Mouse (Mus musculus) hindbrain, embryonic 12.5 days (tissue): ENCODE data around the gene Arpp19. TPM values are rescaled to one million over a fixed set of nuclear protein-coding genes. Genes with fewer than 3 reads are reported as not detected.
A peak's percentile ranks its signal among the peaks of the same experiment; 100 is the strongest.

ENCODE experiments used
- ATAC-seq: fragments of 200-750 bp; cut with Nextera tagmentation; 2 replicates; pipeline ENCODE4 v1.8.0; 2017; ENCODE audit warnings: moderate TSS enrichment; ENCODE audit not compliant: low FRiP score
- H3K27ac ChIP-seq: fragments of 300-500 bp; sonication (generic); 2 replicates; pipeline ENCODE4 v1.5.1; 2016; ENCODE audit warnings: mild to moderate bottlenecking
- H3K27me3 ChIP-seq: fragments of 300-500 bp; sonication (generic); 2 replicates; pipeline ENCODE4 v1.6.1; 2016; ENCODE audit warnings: mild to moderate bottlenecking
- H3K36me3 ChIP-seq: fragments of 300-500 bp; sonication (generic); 2 replicates; pipeline ENCODE4 v1.6.1; 2016; ENCODE audit warnings: mild to moderate bottlenecking
- H3K4me1 ChIP-seq: fragments of 300-500 bp; sonication (generic); 2 replicates; pipeline ENCODE4 v1.6.1; 2016
- H3K4me2 ChIP-seq: fragments of 300-500 bp; sonication (generic); replicated peaks from 2 replicates; pipeline ENCODE4 v1.6.1; 2016; ENCODE audit warnings: mild to moderate bottlenecking
- H3K4me3 ChIP-seq: fragments of 300-500 bp; sonication (generic); 2 replicates; pipeline ENCODE4 v1.5.1; 2016; ENCODE audit warnings: mild to moderate bottlenecking
- H3K9ac ChIP-seq: fragments of 300-500 bp; sonication (generic); 2 replicates; pipeline ENCODE4 v1.6.1; 2016; ENCODE audit warnings: mild to moderate bottlenecking, moderate library complexity
- H3K9me3 ChIP-seq: fragments of 300-500 bp; sonication (generic); replicated peaks from 2 replicates; pipeline ENCODE4 v1.6.1; 2016; ENCODE audit warnings: mild to moderate bottlenecking
- WGBS: fragments of 180-500 bp; shearing (Covaris S2); methylation state at CpG from one replicate; pipeline ENCODE4 v1.1.7; 2016; 5-methylcytosine and 5-hydroxymethylcytosine counted together
- polyA plus RNA-seq: library from polyadenylated mRNA; unstranded; fragments of >200 nt; fragmentation: Nextera tagmentation; extraction: Ambion mirVana; gene quantifications from 2 replicates; pipeline ENCODE4 v1.2.1, GENCODE M21; 2016

Arpp19 gene
- polyA plus RNA-seq: 280 and 291 TPM in 2 replicates

GRCm38 (mm10) chr9:75037451-75038356 lies at the start of gene Arpp19:
Gene Arpp19 (plus strand): TSS chr9:75037614.
- Histone ChIP-seq H3K27me3 (no peaks in the 10 kb centered on the region), H3K9me3 (no peaks in the 10 kb centered on the region), H3K9ac (peak within 1 kb of the TSS; percentile 92), H3K27ac (peak within 1 kb of the TSS; percentile 77), H3K4me1 (peaks cover 10% of the 10 kb centered on the region), H3K36me3 (no peaks in the 10 kb centered on the region), H3K4me3 (peak within 1 kb of the TSS; percentile 82), H3K4me2 (peak within 1 kb of the TSS; percentile 69)
- WGBS: under 1% methylated on average over 72 of the region's 73 CpGs
- ATAC-seq: peak; percentile 96

- Histone ChIP-seq H3K36me3 (no peaks in the 10 kb centered on the region), H3K4me1 (0 out of 2 replicates have a peak, but pooled peaks cover 2% of the 10 kb centered on the region), H3K27ac (no peak overlapping the region), H3K9me3 (no peaks in the 10 kb centered on the region), H3K9ac (no peak overlapping the region), H3K4me3 (no peak overlapping the region), H3K4me2 (no peak overlapping the region), H3K27me3 (no peaks in the 10 kb centered on the region)
- WGBS: 95% methylated on average over 7 of the region's 7 CpGs
- no peak for ATAC-seq
These were observed 48.4 kb upstream of the Arpp19 start for GRCm38 (mm10) chr9:74988893-74989460.

GRCm38 (mm10) chr9:74989990-74990389 lies 47.4 kb upstream of the Arpp19 start:
- Histone ChIP-seq H3K4me3 (no peak overlapping the region), H3K9me3 (no peaks in the 10 kb centered on the region), H3K27ac (no peak overlapping the region), H3K27me3 (no peaks in the 10 kb centered on the region), H3K36me3 (no peaks in the 10 kb centered on the region), H3K9ac (no peak overlapping the region), H3K4me1 (0 out of 2 replicates have a peak, but pooled peaks cover 2% of the 10 kb centered on the region), H3K4me2 (no peak overlapping the region)
- WGBS: 87% methylated on average over 2 of the region's 2 CpGs
- no peak for ATAC-seq

GRCm38 (mm10) chr9:74994611-74995257 lies 42.7 kb upstream of the Arpp19 start:
- Histone ChIP-seq H3K27ac (no peak overlapping the region), H3K9ac (no peak overlapping the region), H3K27me3 (no peaks in the 10 kb centered on the region), H3K36me3 (no peaks in the 10 kb centered on the region), H3K9me3 (no peaks in the 10 kb centered on the region), H3K4me2 (no peak overlapping the region), H3K4me3 (no peak overlapping the region), H3K4me1 (no peaks in the 10 kb centered on the region)
- ATAC-seq: no peak
- WGBS: 90% methylated on average over 10 of the region's 10 CpGs

GRCm38 (mm10) chr9:74996349-74996748 lies 41.1 kb upstream of the Arpp19 start:
- H3K4me2 ChIP-seq: no peak overlapping the region
- no peak overlapping the region for H3K9ac ChIP-seq
- WGBS: 69% methylated on average over 2 of the region's 2 CpGs
- no peaks in the 10 kb centered on the region for H3K27me3 ChIP-seq
- 0 out of 2 replicates have a peak, but pooled peaks cover 4% of the 10 kb centered on the region for H3K36me3 ChIP-seq
- no peak overlapping the region for H3K27ac ChIP-seq
- H3K4me3 ChIP-seq: no peak overlapping the region
- H3K9me3 ChIP-seq: no peaks in the 10 kb centered on the region
- no peaks in the 10 kb centered on the region for H3K4me1 ChIP-seq
- ATAC-seq: no peak

GRCm38 (mm10) chr9:74997976-74998375 lies 39.4 kb upstream of the Arpp19 start:
- Histone ChIP-seq H3K4me3 (no peak overlapping the region), H3K27me3 (no peaks in the 10 kb centered on the region), H3K36me3 (0 out of 2 replicates have a peak, but pooled peaks cover 4% of the 10 kb centered on the region), H3K4me1 (no peaks in the 10 kb centered on the region), H3K4me2 (no peak overlapping the region), H3K27ac (no peak overlapping the region), H3K9ac (no peak overlapping the region), H3K9me3 (no peaks in the 10 kb centered on the region)
- ATAC-seq: no peak

- ATAC-seq: no peak
- no peaks in the 10 kb centered on the region for H3K27me3 ChIP-seq
- H3K4me1 ChIP-seq: no peaks in the 10 kb centered on the region
- H3K4me2 ChIP-seq: no peak overlapping the region
- H3K4me3 ChIP-seq: no peak overlapping the region
- H3K36me3 ChIP-seq: peaks cover 10% of the 10 kb centered on the region; the same call in 1 of the 2 replicates
- no peaks in the 10 kb centered on the region for H3K9me3 ChIP-seq
- no peak overlapping the region for H3K9ac ChIP-seq
- WGBS: 87% methylated on average over 6 of the region's 6 CpGs
- H3K27ac ChIP-seq: no peak overlapping the region
These were observed 36.4 kb upstream of the Arpp19 start for GRCm38 (mm10) chr9:75001006-75001405.

GRCm38 (mm10) chr9:75001611-75002204 lies 35.7 kb upstream of the Arpp19 start:
- Histone ChIP-seq H3K9ac (no peak overlapping the region), H3K4me1 (no peaks in the 10 kb centered on the region), H3K4me2 (no peak overlapping the region), H3K27me3 (no peaks in the 10 kb centered on the region), H3K9me3 (no peaks in the 10 kb centered on the region), H3K4me3 (no peak overlapping the region), H3K27ac (no peak overlapping the region), H3K36me3 (peaks cover 17% of the 10 kb centered on the region)
- WGBS: 83% methylated on average over 5 of the region's 5 CpGs
- no peak for ATAC-seq

- H3K9me3 ChIP-seq: no peaks in the 10 kb centered on the region
- 76% methylated on average over 3 of the region's 3 CpGs for WGBS
- no peak overlapping the region for H3K27ac ChIP-seq
- H3K36me3 ChIP-seq: peaks cover 20% of the 10 kb centered on the region
- H3K4me2 ChIP-seq: no peak overlapping the region
- no peaks in the 10 kb centered on the region for H3K27me3 ChIP-seq
- no peak overlapping the region for H3K9ac ChIP-seq
- no peak overlapping the region for H3K4me3 ChIP-seq
- no peak for ATAC-seq
- no peaks in the 10 kb centered on the region for H3K4me1 ChIP-seq
These were observed 35.2 kb upstream of the Arpp19 start for GRCm38 (mm10) chr9:75002262-75002661.

GRCm38 (mm10) chr9:75004203-75004602 lies 33.2 kb upstream of the Arpp19 start:
- no peak overlapping the region for H3K4me3 ChIP-seq

GRCm38 (mm10) chr9:75016591-75016990 lies 20.8 kb upstream of the Arpp19 start:
- 88% methylated on average over 2 of the region's 2 CpGs for WGBS
- Histone ChIP-seq H3K4me2 (no peak overlapping the region), H3K27ac (no peak overlapping the region), H3K9ac (no peak overlapping the region), H3K27me3 (no peaks in the 10 kb centered on the region), H3K9me3 (no peaks in the 10 kb centered on the region), H3K4me1 (no peaks in the 10 kb centered on the region), H3K36me3 (peaks cover 45% of the 10 kb centered on the region), H3K4me3 (no peak overlapping the region)
- no peak for ATAC-seq

More at GRCm38 (mm10) chr9:75004203-75004602, 33.2 kb upstream of the Arpp19 start:
- no peak overlapping the region for H3K4me2 ChIP-seq
- peaks cover 29% of the 10 kb centered on the region for H3K36me3 ChIP-seq
- no peak overlapping the region for H3K27ac ChIP-seq
- ATAC-seq: no peak
- H3K9ac ChIP-seq: no peak overlapping the region
- H3K27me3 ChIP-seq: no peaks in the 10 kb centered on the region
- 94% methylated on average over 10 of the region's 10 CpGs for WGBS
- no peaks in the 10 kb centered on the region for H3K9me3 ChIP-seq
- no peaks in the 10 kb centered on the region for H3K4me1 ChIP-seq

GRCm38 (mm10) chr9:75019181-75019580 lies 18.2 kb upstream of the Arpp19 start:
- Histone ChIP-seq H3K4me2 (no peak overlapping the region), H3K4me1 (no peaks in the 10 kb centered on the region), H3K27ac (no peak overlapping the region), H3K36me3 (peaks cover 45% of the 10 kb centered on the region), H3K9me3 (no peaks in the 10 kb centered on the region), H3K4me3 (no peak overlapping the region), H3K27me3 (no peaks in the 10 kb centered on the region), H3K9ac (no peak overlapping the region)
- 88% methylated on average over 6 of the region's 6 CpGs for WGBS
- no peak for ATAC-seq
